Mouse (Mus musculus) ES-Bruce4 (cell line): ENCODE results near the gene Dgkh.

Source experiments
- CTCF ChIP-seq: IDR thresholded peaks from one replicate; pipeline ENCODE4 v1.8.1; 2011; ENCODE audit warnings: low read depth, low read length
- POLR2A ChIP-seq: IDR thresholded peaks from one replicate; pipeline ENCODE4 v1.8.1; 2011; ENCODE audit warnings: low read length; ENCODE audit not compliant: insufficient read depth

DNA sequence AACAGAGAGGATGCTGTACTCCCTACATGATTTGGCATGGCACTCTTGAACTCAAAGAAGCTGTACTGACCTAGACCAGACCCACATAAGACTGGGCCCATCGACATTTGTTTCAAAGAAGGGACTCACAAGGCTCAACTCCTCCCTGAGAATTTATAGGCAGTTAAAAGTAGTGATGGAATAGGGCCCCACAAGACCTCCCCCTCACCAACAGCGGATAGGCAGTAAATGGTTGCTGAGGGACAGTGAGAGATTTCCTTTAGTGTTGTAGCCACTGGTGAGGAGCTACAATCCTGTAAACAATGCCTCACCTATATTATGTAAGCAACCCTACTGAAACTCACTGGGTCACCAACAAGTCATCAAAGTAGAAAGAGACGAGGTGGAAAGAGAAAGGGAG, 202.3 kb downstream of the Dgkh start:
- TF ChIP-seq CTCF: no peak
- no peak for TF ChIP-seq POLR2A
